Mouse (Mus musculus): ENCODE data around the gene Ascl5.

DNA sequence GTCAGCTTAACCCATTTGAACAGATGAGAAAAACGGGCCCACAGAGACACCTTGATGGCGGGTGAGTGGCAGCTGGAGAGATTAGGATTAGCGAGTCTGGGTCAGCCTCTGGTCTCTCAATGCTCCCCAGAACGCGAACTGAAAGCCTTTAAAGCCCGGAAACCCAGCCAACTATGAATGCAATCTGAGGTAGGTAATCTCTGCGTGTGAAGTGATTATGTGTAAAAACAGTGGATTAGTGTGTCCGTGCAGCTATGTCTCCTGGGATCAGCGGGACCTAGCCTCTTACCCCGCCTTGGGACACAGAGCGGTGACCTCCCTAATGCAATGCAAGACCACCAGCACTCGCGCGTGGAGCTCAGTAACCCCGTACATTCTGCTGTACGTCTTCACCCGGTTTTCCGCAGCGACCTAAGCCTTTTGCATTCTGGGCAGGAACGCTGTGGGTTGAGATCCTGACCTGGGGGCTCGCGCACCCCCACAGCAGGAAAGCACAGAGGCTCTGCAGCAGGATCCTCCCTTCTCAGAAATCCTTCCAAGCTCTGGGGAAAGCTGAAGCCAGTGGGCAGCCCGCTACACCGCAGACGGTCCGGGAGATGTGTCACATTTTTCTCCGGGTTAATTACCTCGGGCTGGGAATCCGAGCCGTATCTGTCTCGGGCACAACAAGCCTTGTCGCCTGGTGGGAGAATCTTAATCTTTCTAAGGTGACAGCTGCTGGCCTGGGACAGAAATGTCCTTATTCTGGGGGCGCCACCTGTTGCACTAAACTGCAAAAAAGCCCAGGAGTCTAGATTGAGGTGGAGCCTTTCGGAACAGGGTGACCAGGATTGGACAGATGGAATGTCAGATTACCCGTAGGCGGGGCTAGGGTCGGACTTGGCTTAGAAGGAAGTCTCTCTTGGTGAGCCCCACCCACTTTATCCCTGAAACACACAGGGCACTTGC lies 43.1 kb upstream of the Ascl5 start, which contains the start of gene Tmem9:
- 0 out of 6 replicates have a peak, but pooled peaks of 1 of the 3 experiments have one; percentile 7 for TF ChIP-seq CTCF (IDR thresholded peaks at IDR 0.05 in 2 of 3, conservative IDR thresholded peaks at IDR 0.05 in 1 of 3; ENCODE audit: control insufficient read depth in 1 of 3, insufficient read depth in 1 of 3, low read depth in 2 of 3, low read length in 3 of 3, poor library complexity in 1 of 3, severe bottlenecking in 1 of 3)
- no peak for TF ChIP-seq UBTF (IDR thresholded peaks at IDR 0.05; ENCODE audit: borderline replicate concordance, insufficient read depth, low read depth, low read length)

All from MEL (cell line).